Mouse (Mus musculus) heart, postnatal 25 days (tissue): Measurements from ENCODE around the gene Ipcef1. TPM values are rescaled to one million over a fixed set of nuclear protein-coding genes. Genes with fewer than 3 reads are reported as not detected.
"Not testable (repeated sequence)": the region's sequence is repeated elsewhere in the genome, so short reads cannot be mapped to it uniquely, and the experiment has no call there.

ENCODE experiments used
- DNase-seq: peaks from one replicate; pipeline ENCODE4 v3.0.0; 2022; ENCODE audit warnings: low spot score
- intact Hi-C: fragments of 180-260 bp; cut with DNase I; formaldehyde crosslinking; loops from one replicate; pipeline ENCODE4 v1.15.1; 2025
- total RNA-seq, 2 experiments: library from RNA; stranded (reverse); gene quantifications; 2 replicates each; pipeline ENCODE4 v1.2.3; 2021

Ipcef1 gene
- total RNA-seq, 2 experiments from 2014 or later, result 0.31 to 0.34 TPM

DNA sequence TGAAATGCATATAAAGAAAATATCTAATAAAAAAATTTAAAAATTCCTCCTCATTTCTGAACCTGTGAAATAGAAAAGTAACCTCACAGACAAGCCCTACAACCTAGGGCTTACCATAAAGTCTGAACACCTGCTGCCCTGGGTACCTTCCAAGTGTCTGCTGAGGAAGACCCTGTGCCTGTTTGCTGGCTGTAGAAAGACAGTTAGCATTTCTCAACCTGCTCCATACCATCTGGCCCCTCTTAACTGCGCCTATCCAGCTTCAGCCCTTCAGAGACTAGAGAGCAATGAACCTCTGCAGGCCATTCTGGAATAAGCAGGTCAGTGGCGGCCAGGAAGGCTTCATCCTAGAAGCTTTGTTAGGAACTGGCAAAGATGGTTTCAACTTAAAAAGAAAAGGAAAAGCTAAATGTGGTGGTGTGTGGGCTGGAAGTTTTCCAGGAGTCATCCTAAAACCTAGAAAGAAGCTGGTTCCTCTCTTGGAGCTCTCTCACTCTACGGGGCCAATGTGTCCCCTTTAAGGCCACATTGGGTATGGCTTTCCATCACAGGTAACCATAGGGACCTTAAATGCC, 150.4 kb downstream of the Ipcef1 start:
- intact Hi-C loops, result no loop called here
- no peak for DNase-seq

DNA sequence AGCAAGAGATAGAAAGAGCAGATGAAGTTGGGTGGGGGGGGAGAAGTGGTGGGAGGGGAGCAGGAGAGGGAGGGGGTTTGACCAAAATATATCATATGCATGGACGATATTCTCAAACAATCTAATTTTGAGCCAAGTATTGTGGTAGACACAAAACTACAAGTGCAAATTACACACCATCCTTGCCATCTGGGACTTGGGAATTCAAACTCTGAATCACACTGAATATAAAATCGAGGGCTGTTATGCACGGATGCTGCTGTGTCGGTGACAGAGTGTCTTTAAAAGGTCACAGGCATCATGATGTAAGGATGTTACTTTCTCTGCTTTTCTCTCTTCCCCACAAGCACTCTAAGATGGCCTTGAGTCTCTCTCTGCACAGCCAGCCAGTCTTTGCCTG, 152.2 kb downstream of the Ipcef1 start:
- intact Hi-C loops, result no loop called here
- DNase-seq, result no peak

GRCm38 (mm10) chr10:6896659-6897303, 155.5 kb downstream of the Ipcef1 start:
- no peak for DNase-seq
- intact Hi-C loops, result no loop called here

DNA sequence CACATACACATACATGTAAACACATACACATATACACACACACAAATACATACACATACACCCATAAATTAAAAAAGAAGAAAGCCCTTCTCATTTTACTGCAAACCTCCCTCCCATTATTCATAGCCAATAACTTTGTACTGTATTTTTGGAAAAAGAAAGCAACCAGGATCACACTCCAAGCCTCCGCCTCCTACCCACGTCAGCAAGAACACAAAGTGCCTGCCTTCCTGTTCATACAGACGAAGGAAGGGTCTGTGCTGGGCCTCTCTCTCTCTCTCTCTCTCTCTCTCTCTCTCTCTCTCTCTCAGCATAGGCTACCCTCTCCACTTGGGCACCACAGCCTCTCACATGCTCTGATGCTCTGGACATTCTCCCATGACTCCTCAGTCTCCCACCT, 156.5 kb downstream of the Ipcef1 start:
- DNase-seq, result no peak
- intact Hi-C loops, result no loop called here

- DNase-seq, result no peak
- intact Hi-C loops, result no loop called here
Observed at GRCm38 (mm10) chr10:6890348-6891009, 161.8 kb downstream of the Ipcef1 start.

DNA sequence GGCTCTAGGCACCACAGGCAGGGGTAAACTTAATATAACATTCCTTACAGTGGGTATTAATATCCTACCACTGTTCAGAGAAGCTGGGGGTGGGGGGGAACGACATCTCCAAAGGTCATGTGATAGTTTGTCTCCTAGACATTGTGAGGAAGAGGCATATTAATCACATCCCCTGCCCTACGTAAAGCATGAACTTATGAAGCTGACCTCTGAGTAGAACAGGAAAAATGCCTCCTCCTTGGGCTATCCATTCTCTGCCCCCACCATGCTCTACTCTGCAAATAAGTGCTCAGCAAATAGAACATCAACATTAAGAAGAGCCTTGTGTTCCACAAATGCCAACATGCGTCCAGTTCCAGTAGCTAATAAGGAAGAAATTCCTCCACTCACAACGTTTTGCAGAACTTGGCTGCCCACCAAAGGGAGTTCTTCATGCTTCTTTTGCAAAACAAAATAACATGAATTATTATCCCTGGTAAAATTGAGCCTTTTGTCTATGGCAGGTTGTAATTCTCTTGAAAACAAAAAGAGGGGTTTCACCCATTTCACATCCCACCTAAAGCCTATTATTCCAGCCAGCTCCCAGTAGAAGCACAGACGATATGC, 162.5 kb downstream of the Ipcef1 start:
- intact Hi-C loops, result no loop called here
- no peak for DNase-seq

GRCm38 (mm10) chr10:6885460-6885859, 166.8 kb downstream of the Ipcef1 start:
- intact Hi-C loops, result loop anchor here (2.0 kb wide), 1 partner anchor 191 kb away; no protein-coding TSS in a partner anchor
- DNase-seq, result no peak

DNA sequence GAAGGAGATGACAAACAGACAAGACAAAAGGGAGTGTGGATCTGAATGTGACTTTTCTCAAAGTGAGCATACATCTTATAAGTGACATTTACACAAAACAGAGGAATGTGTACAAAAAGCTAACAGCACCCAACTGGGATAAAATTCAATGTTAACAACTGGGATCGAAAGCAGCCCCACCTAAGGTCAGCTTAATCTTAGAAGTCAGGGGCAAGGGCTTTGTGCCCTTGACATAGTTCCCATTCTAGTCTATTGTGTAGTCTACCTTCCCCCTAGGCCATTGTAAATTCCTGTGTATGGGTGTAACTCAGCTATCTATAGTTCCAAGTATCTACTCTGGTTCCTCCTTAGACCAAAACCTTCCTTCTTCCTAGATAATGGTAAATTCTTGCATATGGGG, 170.2 kb downstream of the Ipcef1 start:
- DNase-seq, intact Hi-C loops: not testable (repeated sequence)

DNA sequence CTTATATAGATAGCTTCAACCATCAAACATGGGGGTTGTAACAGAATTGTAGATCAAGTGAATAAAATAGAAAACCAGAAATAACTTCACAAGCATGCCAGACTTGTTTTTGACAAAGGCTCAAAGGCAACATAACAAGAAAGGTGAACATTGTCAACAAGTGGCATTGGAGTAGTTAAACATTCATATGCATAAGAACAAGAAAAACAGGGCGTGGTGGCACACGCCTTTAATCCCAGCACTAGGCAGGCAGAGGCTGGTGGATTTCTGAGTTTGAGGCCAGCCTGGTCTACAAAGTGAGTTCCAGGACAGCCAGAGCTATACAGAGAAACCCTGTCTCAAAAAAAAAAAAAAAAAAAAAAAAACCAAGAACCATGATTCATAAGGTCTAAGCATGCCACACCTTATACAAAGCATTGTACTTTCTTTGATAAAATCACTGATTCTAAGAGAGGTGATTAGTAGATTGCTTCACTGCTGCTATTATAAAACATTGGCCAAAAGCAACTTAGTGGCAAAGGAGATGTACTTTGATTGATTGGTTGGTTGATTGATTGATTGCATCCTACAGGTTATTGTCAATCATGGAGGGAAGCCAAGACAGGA, 173.9 kb downstream of the Ipcef1 start:
- intact Hi-C loops, result no loop called here
- no peak for DNase-seq

- intact Hi-C loops, result no loop called here
- no peak for DNase-seq
Observed at GRCm38 (mm10) chr10:6873917-6874316, 178.4 kb downstream of the Ipcef1 start.

DNA sequence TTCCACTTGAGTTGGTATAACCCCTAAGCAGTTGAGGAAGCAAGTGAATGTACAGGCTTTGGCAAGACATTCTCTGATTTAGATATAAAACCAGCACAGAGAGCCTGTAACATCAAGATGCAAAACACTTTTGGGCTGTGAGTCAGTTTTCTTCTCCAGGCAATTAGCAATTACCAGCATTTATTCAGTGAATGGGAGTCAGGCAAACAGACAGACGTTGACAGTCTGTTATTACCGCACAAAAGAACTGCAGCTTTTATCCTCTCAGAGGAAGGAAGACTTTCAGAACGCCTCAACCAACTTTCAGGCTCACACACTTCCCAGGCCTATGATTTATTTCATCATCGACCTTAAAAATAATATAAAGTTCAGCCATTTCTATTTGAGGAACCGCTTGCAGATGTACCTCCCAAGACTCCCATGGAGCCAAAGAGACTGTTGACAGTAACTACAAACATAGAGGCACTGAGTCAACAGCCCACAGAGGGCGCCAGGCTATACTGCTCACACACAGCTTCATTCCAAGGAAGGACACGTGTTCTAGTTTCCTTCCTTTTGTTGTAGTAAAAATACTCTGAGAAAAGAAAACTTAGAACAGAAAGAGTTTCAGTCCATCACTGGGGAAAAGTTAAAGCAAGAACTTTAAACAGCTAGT, 180.7 kb downstream of the Ipcef1 start:
- intact Hi-C loops, result no loop called here
- DNase-seq, result no peak

GRCm38 (mm10) chr10:6855812-6856211, 196.5 kb downstream of the Ipcef1 start:
- DNase-seq, result no peak
- intact Hi-C loops, result no loop called here

GRCm38 (mm10) chr10:6848834-6849233, 203.4 kb downstream of the Ipcef1 start:
- no peak for DNase-seq
- intact Hi-C loops, result no loop called here

DNA sequence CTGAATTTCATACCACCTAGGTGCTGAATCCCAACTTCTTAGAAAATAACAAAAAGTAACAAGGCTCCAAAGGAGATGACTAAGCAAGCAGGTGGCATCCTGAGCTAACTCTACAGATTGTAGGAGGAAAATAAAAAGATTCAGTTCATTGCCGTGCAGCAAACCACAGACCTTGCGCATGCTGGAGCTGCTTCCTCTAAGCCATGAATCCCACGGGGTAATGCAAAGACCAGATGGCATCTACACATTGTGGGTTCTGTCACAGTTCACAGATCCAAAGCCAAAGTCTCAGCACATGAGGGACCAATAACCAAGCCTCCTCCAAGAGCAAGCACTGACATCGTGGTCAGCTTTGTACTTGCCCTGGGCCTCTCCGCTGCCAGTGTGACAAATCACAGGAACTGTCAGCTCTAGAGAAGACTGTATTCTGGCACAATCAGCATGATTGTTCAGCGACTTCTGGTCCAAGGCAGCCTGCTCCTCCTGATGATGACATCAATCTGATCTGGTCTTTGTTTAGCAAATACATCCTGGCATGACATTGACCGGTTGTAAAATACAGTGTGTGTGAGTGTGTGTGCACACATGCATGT, 204.0 kb downstream of the Ipcef1 start:
- intact Hi-C loops, result no loop called here
- DNase-seq, result no peak

- DNase-seq, result no peak
- intact Hi-C loops, result no loop called here
Observed at GRCm38 (mm10) chr10:6846283-6846682, 206.0 kb downstream of the Ipcef1 start.

GRCm38 (mm10) chr10:6842225-6842624, 210.1 kb downstream of the Ipcef1 start:
- DNase-seq, result no peak
- intact Hi-C loops, result no loop called here
